Mouse (Mus musculus) hindbrain, embryonic 16.5 days (tissue): ENCODE data around the gene Pfpl. TPM values are rescaled to one million over a fixed set of nuclear protein-coding genes. Genes with fewer than 3 reads are reported as not detected.
A peak's percentile ranks its signal among the peaks of the same experiment; 100 is the strongest.

Experiments
- ATAC-seq: fragments of 200-750 bp; cut with Nextera tagmentation; 2 replicates; pipeline ENCODE4 v1.8.0; 2017; ENCODE audit warnings: moderate TSS enrichment, moderate library complexity
- H3K27ac ChIP-seq: fragments of 300-500 bp; sonication (generic); 2 replicates; pipeline ENCODE4 v1.5.1; 2014; ENCODE audit warnings: low read depth, mild to moderate bottlenecking, control low read depth, low read length, moderate library complexity
- H3K27me3 ChIP-seq: fragments of 300-500 bp; sonication (generic); replicated peaks from 2 replicates; pipeline ENCODE4 v1.6.1; 2014; ENCODE audit warnings: low read length; ENCODE audit not compliant: control insufficient read depth, insufficient read depth
- H3K36me3 ChIP-seq: fragments of 300-500 bp; sonication (generic); 2 replicates; pipeline ENCODE4 v1.6.1; 2014; ENCODE audit warnings: mild to moderate bottlenecking, low read length, moderate library complexity, mixed read lengths; ENCODE audit not compliant: control insufficient read depth, insufficient read depth
- H3K4me1 ChIP-seq: fragments of 300-500 bp; sonication (generic); 2 replicates; pipeline ENCODE4 v1.6.1; 2014; ENCODE audit warnings: low read depth, low read length; ENCODE audit not compliant: control insufficient read depth, insufficient read depth
- H3K4me2 ChIP-seq: fragments of 300-500 bp; sonication (generic); 2 replicates; pipeline ENCODE4 v1.6.1; 2014; ENCODE audit warnings: mild to moderate bottlenecking, low read length, control low read depth, moderate library complexity
- H3K4me3 ChIP-seq: fragments of 300-500 bp; sonication (generic); 2 replicates; pipeline ENCODE4 v1.5.1; 2014; ENCODE audit warnings: mild to moderate bottlenecking, low read length, control low read depth, moderate library complexity
- H3K9ac ChIP-seq: fragments of 300-500 bp; sonication (generic); 2 replicates; pipeline ENCODE4 v1.6.1; 2014; ENCODE audit warnings: low read depth, mild to moderate bottlenecking, control low read depth, low read length, moderate library complexity
- H3K9me3 ChIP-seq: fragments of 300-500 bp; sonication (generic); 2 replicates; pipeline ENCODE4 v1.6.1; 2014; ENCODE audit warnings: mild to moderate bottlenecking, low read length, moderate library complexity; ENCODE audit not compliant: control insufficient read depth
- WGBS: fragments of 180-500 bp; shearing (Covaris S2); extraction: QIAGEN DNeasy Blood & Tissue Kit; methylation state at CpG from one replicate; pipeline ENCODE4 v1.1.7; 2014; 5-methylcytosine and 5-hydroxymethylcytosine counted together
- polyA plus RNA-seq: library from polyadenylated mRNA; unstranded; fragments of >200 nt; fragmentation: Nextera tagmentation; extraction: Ambion mirVana; gene quantifications from 2 replicates; pipeline ENCODE4 v1.2.1, GENCODE M21; 2015

Pfpl gene
- polyA plus RNA-seq, 1 experiment from 2014 or later: not detected

- H3K9ac ChIP-seq: no peak overlapping the region
- no peaks in the 10 kb centered on the region for H3K9me3 ChIP-seq
- WGBS: 80% methylated on average over 4 of the region's 4 CpGs
- H3K4me3 ChIP-seq: no peak overlapping the region
- no peak overlapping the region for H3K4me2 ChIP-seq
- no peak for ATAC-seq
- H3K27ac ChIP-seq: no peak overlapping the region
- no peaks in the 10 kb centered on the region for H3K27me3 ChIP-seq
- H3K36me3 ChIP-seq: peaks cover 15% of the 10 kb centered on the region
- peaks cover 8% of the 10 kb centered on the region for H3K4me1 ChIP-seq
Measured at GRCm38 (mm10) chr19:12473201-12473641, 45.5 kb downstream of the Pfpl start.

- Histone ChIP-seq H3K36me3 (peaks cover 12% of the 10 kb centered on the region), H3K4me1 (peaks cover 8% of the 10 kb centered on the region), H3K9ac (no peak overlapping the region), H3K4me2 (no peak overlapping the region), H3K27me3 (no peaks in the 10 kb centered on the region), H3K27ac (no peak overlapping the region), H3K4me3 (no peak overlapping the region), H3K9me3 (no peaks in the 10 kb centered on the region)
- ATAC-seq: no peak
- WGBS: 83% methylated on average over 4 of the region's 4 CpGs
Measured at GRCm38 (mm10) chr19:12473951-12474350, 46.2 kb downstream of the Pfpl start.

DNA sequence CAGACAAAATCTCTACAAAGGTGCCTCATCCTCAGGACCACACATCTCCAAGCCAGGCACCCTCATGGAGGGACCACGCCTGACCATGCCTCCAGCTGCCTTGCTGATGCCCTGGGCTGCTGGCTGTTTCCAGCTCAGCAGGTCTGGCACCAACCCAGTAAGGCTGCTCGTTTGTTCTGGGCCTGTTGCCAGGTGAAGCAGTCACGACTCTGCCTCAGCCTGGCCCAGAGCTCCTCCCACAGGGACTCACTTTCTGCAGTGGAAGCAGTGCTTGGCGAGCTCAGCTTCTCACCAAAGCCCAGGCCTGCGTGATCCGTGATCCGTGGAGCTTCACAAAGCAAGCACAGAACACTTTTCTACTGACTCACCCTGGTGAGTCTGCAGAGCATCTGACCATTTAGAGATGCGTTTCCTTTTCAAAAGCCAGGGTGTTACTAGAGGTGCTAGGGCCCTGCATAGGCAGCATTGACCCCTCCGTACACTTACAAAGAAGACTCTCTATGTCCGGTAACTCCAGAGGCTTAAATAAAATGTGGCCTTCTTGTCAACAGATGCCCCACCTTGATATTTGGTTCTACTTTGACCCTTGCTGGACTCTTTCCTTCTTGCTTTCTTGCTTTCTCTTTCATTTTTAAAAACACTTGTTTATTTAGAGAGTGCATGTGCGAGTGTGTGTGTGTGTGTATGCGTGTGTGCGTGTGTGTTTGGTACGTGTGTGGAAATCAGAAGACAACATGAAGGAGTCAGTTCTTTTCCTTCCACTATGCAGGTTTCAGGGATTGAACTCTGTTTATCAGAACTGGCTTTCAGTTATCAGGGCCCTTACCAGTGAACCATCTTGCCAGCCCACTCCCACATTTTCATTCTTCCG lies 47.9 kb downstream of the Pfpl start:
- ATAC-seq: peak; percentile 97
- H3K9ac ChIP-seq: no peak overlapping the region
- H3K4me2 ChIP-seq: no peak overlapping the region; the same call in 1 of the 2 replicates
- no peaks in the 10 kb centered on the region for H3K27me3 ChIP-seq
- H3K27ac ChIP-seq: peak overlapping the region; percentile 72
- no peak overlapping the region for H3K4me3 ChIP-seq
- no peaks in the 10 kb centered on the region for H3K9me3 ChIP-seq
- 49% methylated on average over 15 of the region's 15 CpGs for WGBS
- peaks cover 8% of the 10 kb centered on the region for H3K4me1 ChIP-seq
- H3K36me3 ChIP-seq: peaks cover 21% of the 10 kb centered on the region

DNA sequence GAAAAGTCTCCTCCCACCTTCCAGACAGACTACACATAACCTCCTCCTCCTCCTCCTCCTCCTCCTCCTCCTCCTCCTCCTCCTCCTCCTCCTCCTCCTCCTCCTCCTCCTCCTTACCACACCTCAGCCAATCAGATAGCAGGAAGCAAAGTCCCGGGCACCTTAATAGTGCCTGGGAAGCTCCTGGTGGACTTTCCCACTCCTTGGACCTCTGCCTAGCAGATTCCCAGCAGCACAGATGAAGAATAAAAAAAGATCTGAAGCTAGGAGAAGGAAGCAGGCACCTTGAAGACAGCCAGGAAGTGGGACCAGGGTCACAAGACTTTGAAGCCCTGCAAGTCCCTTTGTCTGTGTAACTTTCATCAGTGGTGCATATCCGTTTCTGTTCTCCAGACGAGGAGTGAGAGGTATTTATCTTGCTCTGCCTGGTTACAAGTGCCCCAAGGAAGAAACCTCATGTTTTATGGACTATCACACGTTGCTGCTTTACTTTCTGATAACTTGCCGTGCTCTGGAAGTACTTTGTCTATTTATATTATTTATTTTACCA lies 49.1 kb downstream of the Pfpl start:
- Histone ChIP-seq H3K4me2 (no peak overlapping the region), H3K9ac (no peak overlapping the region), H3K4me1 (peaks cover 8% of the 10 kb centered on the region), H3K27me3 (no peaks in the 10 kb centered on the region), H3K9me3 (no peaks in the 10 kb centered on the region), H3K4me3 (no peak overlapping the region), H3K36me3 (peaks cover 25% of the 10 kb centered on the region), H3K27ac (no peak overlapping the region)
- WGBS: 57% methylated on average over 5 of the region's 5 CpGs
- ATAC-seq: no peak

GRCm38 (mm10) chr19:12478369-12478768 lies 50.7 kb downstream of the Pfpl start:
- ATAC-seq: no peak
- H3K27me3 ChIP-seq: no peaks in the 10 kb centered on the region
- peaks cover 38% of the 10 kb centered on the region for H3K36me3 ChIP-seq
- H3K4me2 ChIP-seq: no peak overlapping the region
- no peak overlapping the region for H3K27ac ChIP-seq
- H3K4me1 ChIP-seq: peaks cover 8% of the 10 kb centered on the region
- H3K9ac ChIP-seq: no peak overlapping the region
- H3K4me3 ChIP-seq: no peak overlapping the region
- WGBS: 85% methylated on average over 6 of the region's 6 CpGs
- no peaks in the 10 kb centered on the region for H3K9me3 ChIP-seq

Other genes with a start within 250 kb of the Pfpl start
- gene Olfr1431, start 227.3 kb upstream of the Pfpl start, polyA plus RNA-seq: not detected in 2 replicates
- gene Olfr1432, start 195.3 kb upstream of the Pfpl start, polyA plus RNA-seq: not detected in 2 replicates
- not detected in 2 replicates for gene Olfr262, start 186.2 kb upstream of the Pfpl start, polyA plus RNA-seq
- gene Olfr235, start 166.9 kb upstream of the Pfpl start, polyA plus RNA-seq: not detected in 2 replicates
- not detected in 2 replicates for gene Olfr1434, start 148.1 kb upstream of the Pfpl start, polyA plus RNA-seq
- not detected in 2 replicates for gene Olfr1436, start 128.8 kb upstream of the Pfpl start, polyA plus RNA-seq
- not detected in 2 replicates for gene Olfr1437, start 102.8 kb upstream of the Pfpl start, polyA plus RNA-seq
- not detected in 2 replicates for gene Olfr1438-ps1, start 92.0 kb upstream of the Pfpl start, polyA plus RNA-seq
- gene Olfr1440, start 40.6 kb upstream of the Pfpl start, polyA plus RNA-seq: not detected in 2 replicates
- gene Olfr1441, start 10.5 kb upstream of the Pfpl start, polyA plus RNA-seq: not detected in 2 replicates
- gene Mpeg1, start 32.9 kb downstream of the Pfpl start, polyA plus RNA-seq: 0.66 and 0.77 TPM in 2 replicates
- 32.7 and 39.2 TPM in 2 replicates for gene Dtx4, start 73.5 kb downstream of the Pfpl start, polyA plus RNA-seq
- 6.2 and 6.9 TPM in 2 replicates for gene Fam111a, start 117.8 kb downstream of the Pfpl start, polyA plus RNA-seq
- gene Gm4952, start 172.1 kb downstream of the Pfpl start, polyA plus RNA-seq: 0.11 and 0.20 TPM in 2 replicates
- gene Glyat, start 205.4 kb downstream of the Pfpl start, polyA plus RNA-seq: not detected in 2 replicates
- not detected in 2 replicates for gene Olfr1442, start 242.5 kb downstream of the Pfpl start, polyA plus RNA-seq